Mouse (Mus musculus): ENCODE results near the gene Brd3.

GRCm38 (mm10) chr2:27518283-27518682 lies 10.8 kb upstream of the Brd3 start:
- TF ChIP-seq CTCF (IDR thresholded peaks at IDR 0.05; ENCODE audit: low read depth, low read length) (peak; percentile 29; the same call in 1 of the 2 replicates), POLR2A (IDR thresholded peaks at IDR 0.05; ENCODE audit: extremely low read depth, insufficient read depth, low read length) (no peak)

Measured in liver, adult 2 months (tissue).